9 mouse cellular contexts compared by ENCODE assay signal in genomic region chr12:31376326-31376950, GRCm38 (mm10). TPM values are rescaled to one million over a fixed set of nuclear protein-coding genes. Genes with fewer than 3 reads are reported as not detected.
DNase-seq lines count a peak whose midpoint lies in the region; ATAC-seq and TF ChIP-seq lines count a peak whose summit lies in the region.
"Had no signal": no experiment of that assay in that cellular context is flagged by ENCODE, and none has a peak within 500 bp of the region (broad histone marks: within the 10 kb centered on the region; RNA-seq: fewer than 3 reads in every experiment).

No protein-coding gene starts in this region.

- H3K27me3 ChIP-seq in kidney, adult 2 months (replicated peaks; ENCODE audit: control insufficient read depth, insufficient read depth, low read length) = no peaks in the 10 kb centered on the region
- no peaks in the 10 kb centered on the region for H3K27me3 ChIP-seq in liver, embryonic 11.5 days (replicated peaks; ENCODE audit: control insufficient read depth, insufficient read depth, low read length)

- no peak overlapping the region for H3K9ac ChIP-seq in liver, embryonic 11.5 days (ENCODE audit: low read depth, low read length)

- no peak for TF ChIP-seq POLR2A in kidney, adult 2 months (IDR thresholded peaks at IDR 0.05; ENCODE audit: low read depth, low read length)

- H3K4me2 ChIP-seq in liver, embryonic 11.5 days = peak overlapping the region; percentile 50

- peak; percentile 30; the same call in 1 of the 2 replicates for ATAC-seq in common myeloid progenitor, adult 5-6 weeks (replicated peaks; ENCODE audit: low read depth, poor library complexity, severe bottlenecking)
- no peak for ATAC-seq in liver, embryonic 11.5 days (replicated peaks; ENCODE audit: low FRiP score)
- no peak for ATAC-seq in activated CD4-positive, CD25-positive, alpha-beta regulatory T cell, adult 4 months

- intact Hi-C loops in heart, postnatal 10 days (cut with DNase I) = loop anchor here (10.0 kb wide), 4 partner anchors 118 to 548 kb away; partner anchors contain the start of genes Bcap29, Cbll1 and Gpr22

- H3K4me1 ChIP-seq in kidney, adult 2 months (ENCODE audit: control insufficient read depth, insufficient read depth, low read length) = peaks cover 3% of the 10 kb centered on the region; the same call in 1 of the 2 replicates
- peaks cover 4% of the 10 kb centered on the region; the same call in 1 of the 2 replicates for H3K4me1 ChIP-seq in liver, embryonic 11.5 days (replicated peaks; ENCODE audit: control insufficient read depth, insufficient read depth, low read length)

- no peak overlapping the region for H3K4me3 ChIP-seq in kidney, adult 2 months (ENCODE audit: insufficient read depth, low read depth, low read length)
- H3K4me3 ChIP-seq in liver, embryonic 11.5 days (ENCODE audit: low read depth, low read length) = no peak overlapping the region

- peak; percentile 49 for TF ChIP-seq CTCF in kidney, adult 2 months (conservative IDR thresholded peaks at IDR 0.05; ENCODE audit: insufficient read depth, insufficient read length, low read depth, low read length)

- H3K27ac ChIP-seq in kidney, adult 2 months (ENCODE audit: insufficient read depth, low read depth, low read length) = no peak overlapping the region
- no peak overlapping the region for H3K27ac ChIP-seq in liver, embryonic 11.5 days (ENCODE audit: low read depth, low read length)

- no peaks in the 10 kb centered on the region for H3K9me3 ChIP-seq in liver, embryonic 11.5 days (ENCODE audit: control insufficient read depth, low read length)

- no peaks in the 10 kb centered on the region for H3K36me3 ChIP-seq in kidney, adult 2 months (ENCODE audit: control insufficient read depth, insufficient read depth, low read length)
- H3K36me3 ChIP-seq in liver, embryonic 11.5 days (ENCODE audit: control insufficient read depth, insufficient read depth, low read length) = no peaks in the 10 kb centered on the region

- WGBS in kidney, adult 2 months = 7% methylated on average over 13 of the region's 13 CpGs
- WGBS in liver, embryonic 11.5 days = 13% methylated on average over 13 of the region's 13 CpGs

- DNase-seq in kidney, adult 2 months = peak; percentile 3
- no peak for DNase-seq in kidney, adult 8-10 months
- peak; percentile 17 to 30 for DNase-seq in heart, postnatal 10 days
- DNase-seq in liver, embryonic 11.5 days (ENCODE audit: low spot score) = no peak
- peak; percentile 40 for DNase-seq in retina, embryonic 14.5 days (ENCODE audit: low spot score)
- DNase-seq in ovary, postnatal 36 days (ENCODE audit: low spot score) = no peak

RNA-seq across cellular contexts. Expression of gene Slc26a3, which starts 14.2 kb away (rescaled TPM):
- 0.05 and 0.15 TPM in 2 replicates for polyA plus RNA-seq in kidney, adult 2 months (2012; rRNA removed)
- total RNA-seq in common myeloid progenitor, adult 5-6 weeks (2017) = not detected in 2 replicates
- total RNA-seq in heart, postnatal 10 days (2021) = 1 to 10 TPM; 1.4 to 1.5 TPM
- polyA plus RNA-seq in liver, embryonic 11.5 days (2014; fragmentation: Nextera tagmentation; extraction: Ambion mirVana) = not detected in 2 replicates
- under 1 TPM in 1 of 2 experiments, not detected in 1; 0.20 TPM for polyA plus RNA-seq in activated CD4-positive, CD25-positive, alpha-beta regulatory T cell, adult 4 months (2017; shearing (Covaris generic))
- total RNA-seq: neutrophil, adult 5-6 weeks had no signal

RNA-seq across cellular contexts. Expression of gene Dld, which starts 25.2 kb away (rescaled TPM):
- polyA plus RNA-seq in kidney, adult 2 months (2012; rRNA removed) = 50.6 and 72.5 TPM in 2 replicates
- 154 and 160 TPM in 2 replicates for total RNA-seq in common myeloid progenitor, adult 5-6 weeks (2017)
- total RNA-seq in heart, postnatal 10 days (2021) = 100 to 1,000 TPM; 373 to 380 TPM
- polyA plus RNA-seq in liver, embryonic 11.5 days (2014; fragmentation: Nextera tagmentation; extraction: Ambion mirVana) = 139 and 157 TPM in 2 replicates
- polyA plus RNA-seq in activated CD4-positive, CD25-positive, alpha-beta regulatory T cell, adult 4 months (2017; shearing (Covaris generic)) = 10 to 100 TPM; 86.2 to 88.3 TPM

Comparison
In these comparisons a context has a peak if more than half of its experiments do, and no peak if none do; other contexts are left out.
1. DNase-seq: peak in kidney, adult 2 months (single experiment), heart, postnatal 10 days (2 of 2) and retina, embryonic 14.5 days (single experiment); none in kidney, adult 8-10 months (0 of 2), liver, embryonic 11.5 days (single experiment) and ovary, postnatal 36 days (single experiment).